Mouse (Mus musculus): Measurements from ENCODE around the gene Glt1d1. TPM values are rescaled to one million over a fixed set of nuclear protein-coding genes. Genes with fewer than 3 reads are reported as not detected.

The Glt1d1 gene
- total and polyA plus RNA-seq, 3 experiments = 0.19 TPM; not detected in 2

DNA sequence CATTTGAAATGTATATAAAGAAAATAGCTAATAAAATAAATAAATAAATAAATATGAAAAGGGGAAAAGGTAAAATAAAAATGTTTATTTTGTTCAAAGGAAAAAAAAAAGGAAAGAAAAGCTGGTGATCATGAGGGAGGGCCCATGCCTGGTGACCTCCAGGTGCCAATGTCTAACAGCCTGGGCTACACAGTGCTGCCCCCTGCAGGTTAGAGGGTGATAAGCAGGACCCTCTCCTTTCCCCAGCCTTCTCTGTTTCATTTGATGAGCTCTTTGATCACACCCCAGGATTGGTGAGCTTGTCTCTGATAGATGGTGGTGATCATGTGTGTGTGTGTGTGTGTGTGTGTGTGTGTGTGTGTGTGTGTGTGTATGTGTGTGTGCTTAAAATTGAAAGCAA is 17.0 kb downstream of the Glt1d1 start:
- no peak overlapping the region for H3K27ac ChIP-seq (ENCODE audit: control insufficient read depth, low read depth, low read length)
- peak; percentile 8 for DNase-seq (ENCODE audit: low read depth, low spot score)
- TF ChIP-seq MYB (IDR thresholded peaks at IDR 0.05; ENCODE audit: low read depth, low read length) (no peak), CTCF (IDR thresholded peaks at IDR 0.05 in 2 of 3, conservative IDR thresholded peaks at IDR 0.05 in 1 of 3; ENCODE audit: control insufficient read depth in 1 of 3, insufficient read depth in 1 of 3, low read depth in 2 of 3, low read length in 3 of 3, poor library complexity in 1 of 3, severe bottlenecking in 1 of 3) (peak; percentile 10 to 40 (median 20); a peak in 4 of 6 replicates)

DNA sequence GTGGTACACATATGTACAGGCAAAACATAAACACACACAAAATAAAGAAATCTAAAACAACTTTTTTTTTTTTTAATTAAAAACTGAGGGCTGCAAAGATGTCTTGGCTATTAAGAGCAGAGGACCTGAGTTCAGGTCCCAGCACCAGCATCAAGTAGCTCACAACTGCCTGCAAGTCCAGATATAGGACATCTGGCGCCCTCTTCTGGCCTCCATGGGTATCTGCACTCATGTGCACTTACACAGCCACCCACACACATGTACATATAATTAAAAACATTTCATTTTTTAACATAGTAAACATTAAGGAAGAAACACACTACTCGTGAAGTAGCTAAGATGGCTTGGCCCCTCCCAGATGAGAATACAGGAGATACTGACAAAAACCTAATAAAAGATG is 26.2 kb downstream of the Glt1d1 start:
- no peak overlapping the region for H3K9ac ChIP-seq (ENCODE audit: control insufficient read depth, low read depth, low read length, poor library complexity, severe bottlenecking)
- H3K9me3 ChIP-seq (replicated peaks; ENCODE audit: insufficient read depth, low read length) = no peaks in the 10 kb centered on the region
- DNase-seq (ENCODE audit: low read depth, low spot score) = no peak
- no peak overlapping the region for H3K27ac ChIP-seq (ENCODE audit: control insufficient read depth, low read depth, low read length)
- no peak for TF ChIP-seq EP300 (IDR thresholded peaks at IDR 0.05; ENCODE audit: low read depth in 1 of 2, low read length in 2 of 2)
- TF ChIP-seq NRF1 (IDR thresholded peaks at IDR 0.05; ENCODE audit: insufficient read depth, low read depth, low read length, poor library complexity, severe bottlenecking) = no peak
- no peak for TF ChIP-seq USF2 (IDR thresholded peaks at IDR 0.05; ENCODE audit: borderline replicate concordance in 1 of 2, insufficient read depth in 1 of 2, low read depth in 1 of 2, low read length in 2 of 2)
- TF ChIP-seq CTCF (IDR thresholded peaks at IDR 0.05 in 2 of 3, conservative IDR thresholded peaks at IDR 0.05 in 1 of 3; ENCODE audit: control insufficient read depth in 1 of 3, insufficient read depth in 1 of 3, low read depth in 2 of 3, low read length in 3 of 3, poor library complexity in 1 of 3, severe bottlenecking in 1 of 3) = peak in 2 of 3 experiments; percentile 5 to 15; a peak in 1 of 6 replicates
- TF ChIP-seq MEF2A (IDR thresholded peaks at IDR 0.05; ENCODE audit: extremely low read depth, insufficient replicate concordance, low read depth, low read length, poor library complexity, severe bottlenecking) = no peak
- TF ChIP-seq RAD21 (IDR thresholded peaks at IDR 0.05; ENCODE audit: low read depth, low read length) = no peak
- no peak for TF ChIP-seq ZMIZ1 (IDR thresholded peaks at IDR 0.05; ENCODE audit: low read depth, low read length)
- H3K4me1 ChIP-seq (ENCODE audit: control insufficient read depth in 1 of 2, insufficient read depth in 2 of 2, low read length in 2 of 2) = no peaks in the 10 kb centered on the region
- no peak overlapping the region for H3K4me3 ChIP-seq (ENCODE audit: control insufficient read depth in 1 of 2, insufficient read depth in 1 of 2, low read depth in 2 of 2, low read length in 2 of 2)
- no peaks in the 10 kb centered on the region for H3K36me3 ChIP-seq (ENCODE audit: control insufficient read depth in 1 of 2, insufficient read depth in 2 of 2, low read length in 2 of 2)
- no peaks in the 10 kb centered on the region for H3K27me3 ChIP-seq (ENCODE audit: control insufficient read depth in 1 of 2, insufficient read depth in 2 of 2, low read length in 2 of 2)
- no peaks in the 10 kb centered on the region for H3K79me2 ChIP-seq (ENCODE audit: control insufficient read depth, insufficient read depth, low read length, poor library complexity)

More for the DNA sequence above, 17.0 kb downstream of the Glt1d1 start:
- Histone ChIP-seq H3K36me3 (ENCODE audit: control insufficient read depth in 1 of 2, insufficient read depth in 2 of 2, low read length in 2 of 2) (no peaks in the 10 kb centered on the region), H3K4me1 (ENCODE audit: control insufficient read depth in 1 of 2, insufficient read depth in 2 of 2, low read length in 2 of 2) (no peaks in the 10 kb centered on the region), H3K4me3 (ENCODE audit: control insufficient read depth in 1 of 2, insufficient read depth in 1 of 2, low read depth in 2 of 2, low read length in 2 of 2) (no peak overlapping the region), H3K9me3 (replicated peaks; ENCODE audit: insufficient read depth, low read length) (no peaks in the 10 kb centered on the region), H3K9ac (ENCODE audit: control insufficient read depth, low read depth, low read length, poor library complexity, severe bottlenecking) (no peak overlapping the region), H3K27me3 (ENCODE audit: control insufficient read depth in 1 of 2, insufficient read depth in 2 of 2, low read length in 2 of 2) (no peaks in the 10 kb centered on the region), H3K79me2 (ENCODE audit: control insufficient read depth, insufficient read depth, low read length, poor library complexity) (no peaks in the 10 kb centered on the region)

DNA sequence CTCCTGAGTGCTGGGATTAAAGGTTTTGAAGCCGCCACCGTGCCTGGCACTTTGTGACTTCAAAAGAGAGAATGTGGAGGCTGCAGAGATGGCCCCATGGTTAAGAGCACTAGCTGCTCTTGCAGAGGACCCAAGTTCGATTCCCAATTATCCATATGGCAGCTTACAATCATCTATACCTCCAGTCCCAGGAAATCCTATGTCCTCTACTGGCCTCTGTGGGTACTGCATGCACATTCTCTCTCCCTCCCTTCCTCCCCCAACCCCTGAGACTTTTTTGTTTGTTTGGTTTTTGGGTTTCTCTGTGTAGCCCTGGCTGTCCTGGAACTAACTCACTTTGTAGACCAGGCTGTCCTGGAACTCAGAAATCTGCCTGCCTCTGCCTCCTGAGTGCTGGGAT is 27.2 kb downstream of the Glt1d1 start:
- Histone ChIP-seq H3K4me1 (ENCODE audit: control insufficient read depth in 1 of 2, insufficient read depth in 2 of 2, low read length in 2 of 2) (no peaks in the 10 kb centered on the region), H3K4me3 (ENCODE audit: control insufficient read depth in 1 of 2, insufficient read depth in 1 of 2, low read depth in 2 of 2, low read length in 2 of 2) (no peak overlapping the region), H3K9me3 (replicated peaks; ENCODE audit: insufficient read depth, low read length) (no peaks in the 10 kb centered on the region)

More for the DNA sequence above, 27.2 kb downstream of the Glt1d1 start:
- H3K27me3 ChIP-seq (ENCODE audit: control insufficient read depth in 1 of 2, insufficient read depth in 2 of 2, low read length in 2 of 2) = no peaks in the 10 kb centered on the region
- no peaks in the 10 kb centered on the region for H3K79me2 ChIP-seq (ENCODE audit: control insufficient read depth, insufficient read depth, low read length, poor library complexity)
- TF ChIP-seq MAZ (IDR thresholded peaks at IDR 0.05; ENCODE audit: low read depth, low read length) (no peak), HCFC1 (IDR thresholded peaks at IDR 0.05; ENCODE audit: low read depth, low read length) (no peak), CTCF (IDR thresholded peaks at IDR 0.05 in 2 of 3, conservative IDR thresholded peaks at IDR 0.05 in 1 of 3; ENCODE audit: control insufficient read depth in 1 of 3, insufficient read depth in 1 of 3, low read depth in 2 of 3, low read length in 3 of 3, poor library complexity in 1 of 3, severe bottlenecking in 1 of 3) (peak in 1 of 3 experiments; percentile 26; a peak in 3 of 6 replicates), SIN3A (IDR thresholded peaks at IDR 0.05; ENCODE audit: low read length) (no peak)
- no peaks in the 10 kb centered on the region for H3K36me3 ChIP-seq (ENCODE audit: control insufficient read depth in 1 of 2, insufficient read depth in 2 of 2, low read length in 2 of 2)
- DNase-seq (ENCODE audit: low read depth, low spot score) = no peak
- H3K9ac ChIP-seq (ENCODE audit: control insufficient read depth, low read depth, low read length, poor library complexity, severe bottlenecking) = no peak overlapping the region
- H3K27ac ChIP-seq (ENCODE audit: control insufficient read depth, low read depth, low read length) = no peak overlapping the region

Data from MEL (cell line).